Mouse (Mus musculus) heart, embryonic 13.5 days (tissue): Measurements from ENCODE around the gene Plekhg3. TPM values are rescaled to one million over a fixed set of nuclear protein-coding genes. Genes with fewer than 3 reads are reported as not detected.

ENCODE experiments used
- ATAC-seq: fragments of 200-750 bp; cut with Nextera tagmentation; 2 replicates; pipeline ENCODE4 v1.8.0; 2017; ENCODE audit warnings: moderate TSS enrichment; ENCODE audit not compliant: insufficient number of reproducible peaks, low FRiP score, low TSS enrichment; ENCODE audit errors: extremely low read depth
- H3K27ac ChIP-seq: fragments of 300-500 bp; sonication (generic); replicated peaks from 2 replicates; pipeline ENCODE4 v1.5.1; 2015; ENCODE audit warnings: moderate library complexity, mild to moderate bottlenecking, inconsistent platforms
- H3K27me3 ChIP-seq: fragments of 300-500 bp; sonication (generic); replicated peaks from 2 replicates; pipeline ENCODE4 v1.6.1; 2015; ENCODE audit warnings: mild to moderate bottlenecking, inconsistent platforms
- H3K36me3 ChIP-seq: fragments of 300-500 bp; sonication (generic); 2 replicates; pipeline ENCODE4 v1.6.1; 2015; ENCODE audit warnings: mild to moderate bottlenecking, inconsistent platforms
- H3K4me1 ChIP-seq: fragments of 300-500 bp; sonication (generic); 2 replicates; pipeline ENCODE4 v1.6.1; 2015; ENCODE audit warnings: inconsistent platforms
- H3K4me2 ChIP-seq: fragments of 300-500 bp; sonication (generic); 2 replicates; pipeline ENCODE4 v1.6.1; 2015; ENCODE audit warnings: inconsistent platforms, mild to moderate bottlenecking, moderate library complexity
- H3K4me3 ChIP-seq: fragments of 300-500 bp; sonication (generic); 2 replicates; pipeline ENCODE4 v1.5.1; 2015; ENCODE audit warnings: moderate library complexity, mild to moderate bottlenecking, inconsistent platforms
- H3K9ac ChIP-seq: fragments of 300-500 bp; sonication (generic); 2 replicates; pipeline ENCODE4 v1.6.1; 2015; ENCODE audit warnings: inconsistent platforms, mild to moderate bottlenecking, moderate library complexity
- H3K9me3 ChIP-seq: fragments of 300-500 bp; sonication (generic); 2 replicates; pipeline ENCODE4 v1.6.1; 2016; ENCODE audit warnings: inconsistent platforms
- WGBS: fragments of 180-500 bp; shearing (Covaris S2); methylation state at CpG from one replicate; pipeline ENCODE4 v1.1.7; 2015; ENCODE audit warnings: mixed read lengths; 5-methylcytosine and 5-hydroxymethylcytosine counted together
- microRNA-seq: library from miRNA; unstranded; fragments of <30 nt; microRNA quantifications from one replicate; pipeline ENCODE4, GENCODE M21; 2016
- polyA plus RNA-seq: library from polyadenylated mRNA; unstranded; fragments of >200 nt; fragmentation: Nextera tagmentation; extraction: Ambion mirVana; gene quantifications from 2 replicates; pipeline ENCODE4 v1.2.1, GENCODE M21; 2015

Plekhg3 gene
- polyA plus RNA-seq, 1 experiment from 2014 or later: 6.5 TPM

- no peak overlapping the region for H3K9ac ChIP-seq
- H3K9me3 ChIP-seq: no peaks in the 10 kb centered on the region
- H3K27me3 ChIP-seq: no peaks in the 10 kb centered on the region
- no peak for ATAC-seq
- H3K4me2 ChIP-seq: no peak overlapping the region
- H3K27ac ChIP-seq: no peak overlapping the region
- H3K36me3 ChIP-seq: peaks cover 47% of the 10 kb centered on the region
- no peak overlapping the region for H3K4me3 ChIP-seq
- 68% methylated on average over 6 of the region's 6 CpGs for WGBS
- peaks cover 21% of the 10 kb centered on the region for H3K4me1 ChIP-seq
These were observed 92.7 kb downstream of the Plekhg3 start for GRCm38 (mm10) chr12:76623374-76623773.

Small RNA genes within 50 kb of the gene (microRNA-seq; reads per million reads assigned to microRNA genes)
- not detected for gene Mir5135

Other genes starting within 250 kb of the Plekhg3 start
- gene Akap5, start 206.0 kb upstream of the Plekhg3 start, polyA plus RNA-seq: 4.0 and 4.4 TPM in 2 replicates
- 11.8 and 13.2 TPM in 2 replicates for gene Zbtb25, start 161.3 kb upstream of the Plekhg3 start, polyA plus RNA-seq
- gene Zbtb1, start 160.6 kb upstream of the Plekhg3 start, polyA plus RNA-seq: 6.3 and 6.4 TPM in 2 replicates
- 15.1 and 15.5 TPM in 2 replicates for gene Hspa2, start 126.7 kb upstream of the Plekhg3 start, polyA plus RNA-seq
- 2.0 and 3.1 TPM in 2 replicates for gene Ppp1r36, start 113.4 kb upstream of the Plekhg3 start, polyA plus RNA-seq
- gene Sptb, start 179.7 kb downstream of the Plekhg3 start, polyA plus RNA-seq: 5.1 and 5.2 TPM in 2 replicates
- gene Churc1, start 234.6 kb downstream of the Plekhg3 start, polyA plus RNA-seq: 155 and 187 TPM in 2 replicates
- gene Fntb, start 234.7 kb downstream of the Plekhg3 start, polyA plus RNA-seq: 25.9 and 26.5 TPM in 2 replicates